Comparison of ENCODE assay signal across 15 mouse cellular contexts in genomic region chr10:18131666-18132650, GRCm38 (mm10).
DNase-seq lines count a peak whose midpoint lies in the region; ATAC-seq and TF ChIP-seq lines count a peak whose summit lies in the region.
"Had no signal": no experiment of that assay in that cellular context is flagged by ENCODE, and none has a peak within 500 bp of the region (broad histone marks: within the 10 kb centered on the region; RNA-seq: fewer than 3 reads in every experiment).

No protein-coding gene starts in this region.

- WGBS in lung, postnatal 0 days, result 61% methylated on average over 10 of the region's 10 CpGs
- WGBS in kidney, adult 2 months, result 55% methylated on average over 10 of the region's 10 CpGs

- no peak for TF ChIP-seq EP300 in lung, postnatal 0 days (IDR thresholded peaks at IDR 0.05)

- H3K4me3 ChIP-seq in lung, postnatal 0 days (ENCODE audit: low read depth, low read length), result no peak overlapping the region
- no peak overlapping the region for H3K4me3 ChIP-seq in kidney, adult 2 months (ENCODE audit: insufficient read depth, low read depth, low read length)
- H3K4me3 ChIP-seq: gastrocnemius, adult 2 months; heart, embryonic 12.5 days; limb, embryonic 12.5 days; myocyte had no signal

- no peaks in the 10 kb centered on the region for H3K27me3 ChIP-seq in lung, postnatal 0 days (replicated peaks; ENCODE audit: insufficient read depth, low read length)
- H3K27me3 ChIP-seq in kidney, adult 2 months (replicated peaks; ENCODE audit: control insufficient read depth, insufficient read depth, low read length), result no peaks in the 10 kb centered on the region
- H3K27me3 ChIP-seq: heart, embryonic 12.5 days; limb, embryonic 12.5 days had no signal

- no peaks in the 10 kb centered on the region for H3K9me3 ChIP-seq in lung, postnatal 0 days (ENCODE audit: low read length)
- H3K9me3 ChIP-seq: heart, embryonic 12.5 days; limb, embryonic 12.5 days had no signal

- H3K27ac ChIP-seq in lung, postnatal 0 days (ENCODE audit: low read length), result no peak overlapping the region
- no peak overlapping the region for H3K27ac ChIP-seq in kidney, adult 2 months (ENCODE audit: insufficient read depth, low read depth, low read length)
- H3K27ac ChIP-seq: gastrocnemius, adult 2 months; limb, embryonic 12.5 days had no signal

- no peak overlapping the region for H3K9ac ChIP-seq in lung, postnatal 0 days (replicated peaks; ENCODE audit: low read depth)
- H3K9ac ChIP-seq: heart, embryonic 12.5 days; limb, embryonic 12.5 days had no signal

- no peak for TF ChIP-seq POLR2A in kidney, adult 2 months (IDR thresholded peaks at IDR 0.05; ENCODE audit: low read depth, low read length)

- TF ChIP-seq CTCF in lung, postnatal 0 days (IDR thresholded peaks at IDR 0.05), result no peak
- TF ChIP-seq CTCF in kidney, adult 2 months (conservative IDR thresholded peaks at IDR 0.05; ENCODE audit: insufficient read depth, insufficient read length, low read depth, low read length), result no peak

- no peak for ATAC-seq in lung, postnatal 0 days
- ATAC-seq: activated CD4-positive, CD25-positive, alpha-beta regulatory T cell, adult 4 months; forebrain, embryonic 14.5 days had no signal

- no peak overlapping the region for H3K4me2 ChIP-seq in lung, postnatal 0 days (replicated peaks; ENCODE audit: low read depth, low read length)
- H3K4me2 ChIP-seq: heart, embryonic 12.5 days; limb, embryonic 12.5 days had no signal

- no peaks in the 10 kb centered on the region for H3K36me3 ChIP-seq in lung, postnatal 0 days (ENCODE audit: insufficient read depth, low read length)
- H3K36me3 ChIP-seq in kidney, adult 2 months (ENCODE audit: control insufficient read depth, insufficient read depth, low read length), result no peaks in the 10 kb centered on the region
- H3K36me3 ChIP-seq: heart, embryonic 12.5 days had no signal

- H3K4me1 ChIP-seq in lung, postnatal 0 days (ENCODE audit: insufficient read depth, low read depth, low read length), result no peaks in the 10 kb centered on the region
- H3K4me1 ChIP-seq in kidney, adult 2 months (ENCODE audit: control insufficient read depth, insufficient read depth, low read length), result peaks cover 6% of the 10 kb centered on the region; the same call in 1 of the 2 replicates
- H3K4me1 ChIP-seq: heart, embryonic 12.5 days; limb, embryonic 12.5 days had no signal

- DNase-seq in lung, postnatal 0 days (ENCODE audit: low spot score), result peak; percentile 33
- DNase-seq in lung, postnatal 10 days, result no peak
- DNase-seq in kidney, adult 2 months, result peak; percentile 69
- DNase-seq in kidney, postnatal 36 days, result peak; percentile 41 to 49
- no peak for DNase-seq in frontal cortex, postnatal 10 days (ENCODE audit: low spot score in 2 of 2)
- no peak for DNase-seq in layer of hippocampus, adult 9-10 months (ENCODE audit: low spot score)
- no peak for DNase-seq in cerebellum, postnatal 4 days (ENCODE audit: low spot score in 2 of 2)
- DNase-seq: cerebellum, adult 11-12 months; gastrocnemius, adult 2 months; heart, postnatal 4 days had no signal

Comparison
In these comparisons a context has a peak if more than half of its experiments do, and no peak if none do; other contexts are left out.
1. DNase-seq: peak in lung, postnatal 0 days (single experiment), kidney, adult 2 months (single experiment) and kidney, postnatal 36 days (2 of 2); none in lung, postnatal 10 days (single experiment), frontal cortex, postnatal 10 days (0 of 2), layer of hippocampus, adult 9-10 months (single experiment) and cerebellum, postnatal 4 days (0 of 2).